Mouse (Mus musculus) retina, embryonic 14.5 days (tissue): ENCODE results near the gene Tbca.
A peak's percentile ranks its signal among the peaks of the same experiment; 100 is the strongest.

Experiments used
- DNase-seq: peaks from one replicate; pipeline ENCODE4 v3.0.0-alpha.2; 2015; ENCODE audit warnings: low spot score

The Tbca gene

GRCm38 (mm10) chr13:94881201-94881600 lies 92.5 kb downstream of the Tbca start:
- peak; percentile 29 for DNase-seq

GRCm38 (mm10) chr13:94882221-94882620 lies 93.5 kb downstream of the Tbca start:
- DNase-seq: peak; percentile 24

- DNase-seq: no peak
Measured at GRCm38 (mm10) chr13:94882711-94883145, 94.0 kb downstream of the Tbca start.

GRCm38 (mm10) chr13:94883163-94883965 lies 94.7 kb downstream of the Tbca start:
- peak; percentile 63 for DNase-seq

- DNase-seq: peak; percentile 45
Measured at GRCm38 (mm10) chr13:94883966-94884960, 95.6 kb downstream of the Tbca start.

DNA sequence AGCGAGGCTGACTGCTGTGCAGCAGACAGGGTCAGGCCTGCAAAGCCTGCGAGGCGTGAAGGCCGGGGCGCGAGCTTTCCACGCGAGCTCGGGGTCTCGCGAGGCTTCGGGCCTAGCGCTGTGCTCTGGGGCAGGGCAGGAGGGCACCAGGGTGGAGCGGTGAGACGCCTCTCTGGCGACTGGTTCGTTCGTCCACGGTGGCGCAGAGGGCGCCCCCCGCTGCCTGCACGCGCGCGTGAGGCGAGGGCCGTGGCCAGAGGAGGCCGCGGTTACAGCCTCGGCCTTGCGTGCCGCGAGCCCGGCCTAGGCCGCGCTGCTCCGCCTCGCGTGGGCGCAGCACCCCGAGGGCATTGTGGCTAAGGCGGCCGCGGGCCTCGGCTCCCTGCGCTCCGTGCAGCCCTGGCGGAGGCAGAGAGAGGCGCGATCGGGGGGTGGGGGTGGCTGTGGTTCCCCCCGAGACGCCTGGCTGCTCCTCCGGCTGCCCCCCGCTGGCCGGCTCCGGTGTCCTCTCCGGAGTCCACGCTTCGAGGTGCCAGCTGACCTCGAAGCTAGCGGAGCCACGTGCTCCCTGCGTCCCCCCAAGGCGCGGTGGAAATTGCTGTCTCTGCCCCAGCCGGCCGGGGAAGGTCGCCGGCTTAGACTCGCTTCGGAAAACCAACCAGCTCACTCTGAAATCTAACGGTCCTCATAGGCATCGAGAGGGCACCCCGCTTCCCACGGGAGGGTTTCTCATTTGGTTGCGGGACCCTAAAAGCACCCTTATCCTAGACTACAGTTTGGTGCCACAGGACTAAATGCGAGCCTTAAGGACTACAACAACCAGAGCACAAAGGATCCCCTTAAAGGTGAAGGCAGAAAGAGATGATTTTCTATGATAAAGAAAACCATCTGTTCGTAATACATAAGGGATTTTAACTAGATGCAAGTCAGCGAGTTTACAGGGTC lies 96.9 kb downstream of the Tbca start:
- DNase-seq: peak; percentile 40
